Mouse (Mus musculus): ENCODE results near the gene Pdp2. TPM values are rescaled to one million over a fixed set of nuclear protein-coding genes. Genes with fewer than 3 reads are reported as not detected.

The Pdp2 gene
- 9.0 and 9.3 TPM in 2 replicates for polyA plus RNA-seq (2015; fragmentation: Nextera tagmentation; extraction: Ambion mirVana)

- H3K27me3 ChIP-seq = no peaks in the 10 kb centered on the region
- H3K4me3 ChIP-seq (replicated peaks) = peak within 1 kb of the TSS; percentile 73
- peaks cover 20% of the 10 kb centered on the region for H3K36me3 ChIP-seq
- peak within 1 kb of the TSS; percentile 83 for H3K4me2 ChIP-seq (replicated peaks)
- WGBS = under 1% methylated on average over 44 of the region's 44 CpGs
- peaks cover 15% of the 10 kb centered on the region for H3K4me1 ChIP-seq
- peak within 1 kb of the TSS; percentile 86 for H3K27ac ChIP-seq (replicated peaks)
- H3K9ac ChIP-seq = peak within 1 kb of the TSS; percentile 54
- H3K9me3 ChIP-seq (replicated peaks) = no peaks in the 10 kb centered on the region
- peak; percentile 98 for ATAC-seq (ENCODE audit: insufficient number of reproducible peaks, low FRiP score, low TSS enrichment, low read depth)
Observed at GRCm38 (mm10) chr8:104591133-104591834, at the start of gene Pdp2. Gene Pdp2, plus strand, starts transcription at chr8:104591451.

- H3K4me3 ChIP-seq (replicated peaks) = peak overlapping the region; percentile 47
- peaks cover 49% of the 10 kb centered on the region for H3K27me3 ChIP-seq
- H3K4me1 ChIP-seq = peaks cover 18% of the 10 kb centered on the region
- no peak overlapping the region for H3K27ac ChIP-seq (replicated peaks)
- H3K36me3 ChIP-seq = no peaks in the 10 kb centered on the region
- WGBS = 10% methylated on average over 8 of the region's 8 CpGs
- no peaks in the 10 kb centered on the region for H3K9me3 ChIP-seq (replicated peaks)
- H3K9ac ChIP-seq = no peak overlapping the region
- no peak for ATAC-seq (ENCODE audit: insufficient number of reproducible peaks, low FRiP score, low TSS enrichment, low read depth)
- peak overlapping the region; percentile 91 for H3K4me2 ChIP-seq (replicated peaks)
Observed at GRCm38 (mm10) chr8:104541515-104541880, 49.8 kb upstream of the Pdp2 start.

GRCm38 (mm10) chr8:104542160-104542559 is 49.1 kb upstream of the Pdp2 start:
- Histone ChIP-seq H3K27me3 (peaks cover 49% of the 10 kb centered on the region), H3K4me3 (replicated peaks) (0 out of 2 replicates have a peak overlapping the region, but pooled peaks have one; percentile 47)

GRCm38 (mm10) chr8:104543440-104544045 is 47.7 kb upstream of the Pdp2 start:
- Histone ChIP-seq H3K27ac (replicated peaks) (no peak overlapping the region), H3K36me3 (no peaks in the 10 kb centered on the region), H3K27me3 (peaks cover 49% of the 10 kb centered on the region), H3K4me3 (replicated peaks) (no peak overlapping the region), H3K9me3 (replicated peaks) (no peaks in the 10 kb centered on the region), H3K4me2 (replicated peaks) (no peak overlapping the region), H3K9ac (no peak overlapping the region), H3K4me1 (peaks cover 15% of the 10 kb centered on the region)
- WGBS = 70% methylated on average over 8 of the region's 8 CpGs
- ATAC-seq (ENCODE audit: insufficient number of reproducible peaks, low FRiP score, low TSS enrichment, low read depth) = no peak

More at GRCm38 (mm10) chr8:104542160-104542559, 49.1 kb upstream of the Pdp2 start:
- ATAC-seq (ENCODE audit: insufficient number of reproducible peaks, low FRiP score, low TSS enrichment, low read depth) = no peak
- H3K4me1 ChIP-seq = peaks cover 18% of the 10 kb centered on the region
- no peaks in the 10 kb centered on the region for H3K9me3 ChIP-seq (replicated peaks)
- H3K27ac ChIP-seq (replicated peaks) = no peak overlapping the region
- H3K9ac ChIP-seq = no peak overlapping the region
- 8% methylated on average over 11 of the region's 11 CpGs for WGBS
- H3K4me2 ChIP-seq (replicated peaks) = no peak overlapping the region
- no peaks in the 10 kb centered on the region for H3K36me3 ChIP-seq

GRCm38 (mm10) chr8:104555191-104555590 is 36.1 kb upstream of the Pdp2 start:
- Histone ChIP-seq H3K27ac (replicated peaks) (no peak overlapping the region), H3K9ac (no peak overlapping the region), H3K27me3 (0 out of 2 replicates have a peak, but pooled peaks cover 3% of the 10 kb centered on the region), H3K4me1 (no peaks in the 10 kb centered on the region), H3K36me3 (no peaks in the 10 kb centered on the region), H3K4me3 (replicated peaks) (no peak overlapping the region), H3K9me3 (replicated peaks) (no peaks in the 10 kb centered on the region), H3K4me2 (replicated peaks) (no peak overlapping the region)
- no peak for ATAC-seq (ENCODE audit: insufficient number of reproducible peaks, low FRiP score, low TSS enrichment, low read depth)
- 85% methylated on average over 4 of the region's 4 CpGs for WGBS

GRCm38 (mm10) chr8:104557226-104557625 is 34.0 kb upstream of the Pdp2 start:
- Histone ChIP-seq H3K4me1 (no peaks in the 10 kb centered on the region), H3K4me3 (replicated peaks) (no peak overlapping the region), H3K27me3 (0 out of 2 replicates have a peak, but pooled peaks cover 3% of the 10 kb centered on the region), H3K27ac (replicated peaks) (no peak overlapping the region), H3K36me3 (no peaks in the 10 kb centered on the region), H3K9me3 (replicated peaks) (no peaks in the 10 kb centered on the region), H3K9ac (no peak overlapping the region), H3K4me2 (replicated peaks) (no peak overlapping the region)
- WGBS = 86% methylated on average over 7 of the region's 7 CpGs
- ATAC-seq (ENCODE audit: insufficient number of reproducible peaks, low FRiP score, low TSS enrichment, low read depth) = no peak

GRCm38 (mm10) chr8:104560731-104561130 is 30.5 kb upstream of the Pdp2 start:
- Histone ChIP-seq H3K27me3 (no peaks in the 10 kb centered on the region), H3K9ac (no peak overlapping the region), H3K4me3 (replicated peaks) (no peak overlapping the region), H3K36me3 (no peaks in the 10 kb centered on the region), H3K4me1 (no peaks in the 10 kb centered on the region), H3K27ac (replicated peaks) (no peak overlapping the region), H3K4me2 (replicated peaks) (no peak overlapping the region), H3K9me3 (replicated peaks) (no peaks in the 10 kb centered on the region)
- ATAC-seq (ENCODE audit: insufficient number of reproducible peaks, low FRiP score, low TSS enrichment, low read depth) = no peak

- Histone ChIP-seq H3K9me3 (replicated peaks) (no peaks in the 10 kb centered on the region), H3K27me3 (no peaks in the 10 kb centered on the region), H3K4me2 (replicated peaks) (peak overlapping the region; percentile 26; the same call in 1 of the 2 replicates), H3K4me3 (replicated peaks) (no peak overlapping the region), H3K9ac (no peak overlapping the region), H3K36me3 (no peaks in the 10 kb centered on the region), H3K27ac (replicated peaks) (no peak overlapping the region), H3K4me1 (no peaks in the 10 kb centered on the region)
- ATAC-seq (ENCODE audit: insufficient number of reproducible peaks, low FRiP score, low TSS enrichment, low read depth) = peak; percentile 80
- 16% methylated on average over 22 of the region's 22 CpGs for WGBS
Observed at GRCm38 (mm10) chr8:104564633-104565456, 26.4 kb upstream of the Pdp2 start.

GRCm38 (mm10) chr8:104565457-104565798 is 25.8 kb upstream of the Pdp2 start:
- Histone ChIP-seq H3K36me3 (no peaks in the 10 kb centered on the region), H3K27ac (replicated peaks) (no peak overlapping the region), H3K4me3 (replicated peaks) (no peak overlapping the region), H3K9me3 (replicated peaks) (no peaks in the 10 kb centered on the region), H3K27me3 (no peaks in the 10 kb centered on the region), H3K4me1 (no peaks in the 10 kb centered on the region), H3K4me2 (replicated peaks) (no peak overlapping the region), H3K9ac (no peak overlapping the region)
- ATAC-seq (ENCODE audit: insufficient number of reproducible peaks, low FRiP score, low TSS enrichment, low read depth) = no peak
- 94% methylated on average over 5 of the region's 5 CpGs for WGBS

- H3K4me3 ChIP-seq (replicated peaks) = no peak overlapping the region
- H3K36me3 ChIP-seq = no peaks in the 10 kb centered on the region
- no peak overlapping the region for H3K4me2 ChIP-seq (replicated peaks)
- ATAC-seq (ENCODE audit: insufficient number of reproducible peaks, low FRiP score, low TSS enrichment, low read depth) = no peak
- 43% methylated on average over 1 of the region's 1 CpGs for WGBS
- no peaks in the 10 kb centered on the region for H3K9me3 ChIP-seq (replicated peaks)
- no peaks in the 10 kb centered on the region for H3K27me3 ChIP-seq
- H3K9ac ChIP-seq = no peak overlapping the region
- H3K4me1 ChIP-seq = no peaks in the 10 kb centered on the region
- H3K27ac ChIP-seq (replicated peaks) = no peak overlapping the region
Observed at GRCm38 (mm10) chr8:104569559-104569958, 21.7 kb upstream of the Pdp2 start.
